Mouse (Mus musculus) C2C12 (cell line): ENCODE measurements around the gene Btbd16.

Experiments used
- CEBPB ChIP-seq: IDR thresholded peaks from one replicate; pipeline ENCODE4 v1.6.1; 2011; ENCODE audit warnings: low read depth, mild to moderate bottlenecking, control low read depth, moderate library complexity
- CTCF ChIP-seq: IDR thresholded peaks from one replicate; pipeline ENCODE4 v1.5.1; 2011; ENCODE audit not compliant: control insufficient read depth, insufficient read depth, insufficient read length
- FOSL1 ChIP-seq: IDR thresholded peaks from one replicate; pipeline ENCODE4 v1.8.0; 2011; ENCODE audit warnings: mild to moderate bottlenecking, low read length; ENCODE audit not compliant: poor library complexity, insufficient read depth, severe bottlenecking
- MAX ChIP-seq: IDR thresholded peaks from one replicate; pipeline ENCODE4 v1.6.1; 2011; ENCODE audit warnings: mild to moderate bottlenecking, control low read depth
- MYOG ChIP-seq: IDR thresholded peaks from one replicate; pipeline ENCODE4 v1.6.1; 2011; ENCODE audit not compliant: control insufficient read depth, insufficient read length; ENCODE audit errors: extremely low read depth
- USF1 ChIP-seq: IDR thresholded peaks from one replicate; pipeline ENCODE4 v1.6.1; 2011; ENCODE audit warnings: low read depth, mild to moderate bottlenecking, control low read depth, moderate library complexity

DNA sequence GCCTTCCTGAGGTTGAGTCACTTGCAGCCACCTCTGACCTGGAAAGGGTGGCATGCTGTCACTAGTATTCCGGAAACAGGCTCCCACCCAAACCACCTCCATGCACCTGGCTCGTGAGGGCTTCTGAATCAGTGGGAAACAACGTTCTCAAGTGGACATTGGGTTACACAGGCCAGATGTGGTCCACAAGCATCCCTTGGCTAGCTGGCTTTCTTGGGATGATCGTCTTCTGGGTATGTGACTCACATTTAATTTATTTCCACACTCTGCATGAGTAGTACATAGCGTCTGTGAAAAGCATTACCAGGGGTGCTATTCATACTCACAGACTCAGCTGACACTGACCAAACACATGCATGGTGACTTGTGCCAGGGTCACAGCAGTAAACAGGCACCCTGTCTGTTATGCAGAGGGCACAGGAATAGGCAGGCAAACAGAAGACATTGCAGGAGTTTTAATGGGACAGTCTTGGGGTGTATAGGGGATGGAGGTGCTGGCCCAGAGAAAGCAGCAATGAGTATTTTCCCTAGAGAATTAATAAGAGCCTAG is 8.7 kb downstream of the Btbd16 start:
- TF ChIP-seq MAX, result no peak
- TF ChIP-seq CTCF, result no peak
- TF ChIP-seq USF1, result no peak
- TF ChIP-seq MYOG, result no peak
- TF ChIP-seq CEBPB, result no peak
- TF ChIP-seq FOSL1, result no peak
